Mouse (Mus musculus): ENCODE measurements around the gene Rbpj. TPM values are rescaled to one million over a fixed set of nuclear protein-coding genes. Genes with fewer than 3 reads are reported as not detected.
"Not testable (repeated sequence)": the region's sequence is repeated elsewhere in the genome, so short reads cannot be mapped to it uniquely, and the experiment has no call there.

Rbpj gene
- total RNA-seq, 2 experiments from 2014 or later = 27.5 to 35.5 TPM

GRCm38 (mm10) chr5:53661508-53661907, 195.6 kb downstream of the Rbpj start:
- no peak for DNase-seq
- intact Hi-C loops (cut with DNase I) = no loop called here

GRCm38 (mm10) chr5:53662413-53662812, 196.5 kb downstream of the Rbpj start:
- no peak for DNase-seq
- intact Hi-C loops (cut with DNase I) = no loop called here

- intact Hi-C loops (cut with DNase I) = no loop called here
These were observed 197.7 kb downstream of the Rbpj start for GRCm38 (mm10) chr5:53663665-53664064.

GRCm38 (mm10) chr5:53668021-53668420, 202.1 kb downstream of the Rbpj start:
- intact Hi-C loops (cut with DNase I) = no loop called here
- DNase-seq = no peak

More at GRCm38 (mm10) chr5:53663665-53664064, 197.7 kb downstream of the Rbpj start:
- no peak for DNase-seq

- intact Hi-C loops (cut with DNase I) = loop anchor here (10.0 kb wide), 1 partner anchor 134 kb away; the partner anchor contains the start of gene Tbc1d19
- no peak for DNase-seq
These were observed 204.5 kb downstream of the Rbpj start for GRCm38 (mm10) chr5:53670321-53670938.

GRCm38 (mm10) chr5:53671507-53671906, 205.6 kb downstream of the Rbpj start:
- intact Hi-C loops (cut with DNase I) = loop anchor here (10.0 kb wide), 1 partner anchor 133 kb away; the partner anchor contains the start of gene Tbc1d19
- no peak for DNase-seq

- intact Hi-C loops (cut with DNase I) = loop anchor here (10.0 kb wide), 1 partner anchor 132 kb away; the partner anchor contains the start of gene Tbc1d19
- DNase-seq = peak; percentile 84
These were observed 206.4 kb downstream of the Rbpj start for GRCm38 (mm10) chr5:53672352-53672751.

- DNase-seq = not testable (repeated sequence)
- intact Hi-C loops (cut with DNase I) = loop anchor here (10.0 kb wide), 1 partner anchor 131 kb away; the partner anchor contains the start of gene Tbc1d19
These were observed 207.7 kb downstream of the Rbpj start for GRCm38 (mm10) chr5:53673493-53674150.

- intact Hi-C loops (cut with DNase I) = loop anchor here (10.0 kb wide), 1 partner anchor 128 kb away; the partner anchor contains the start of gene Tbc1d19
- no peak for DNase-seq
These were observed 210.7 kb downstream of the Rbpj start for GRCm38 (mm10) chr5:53676671-53677070.

- intact Hi-C loops (cut with DNase I) = loop anchor here (10.0 kb wide), 1 partner anchor 127 kb away; the partner anchor contains the start of gene Tbc1d19
- DNase-seq = no peak
These were observed 212.2 kb downstream of the Rbpj start for GRCm38 (mm10) chr5:53678036-53678767.

GRCm38 (mm10) chr5:53679651-53680050, 213.7 kb downstream of the Rbpj start:
- DNase-seq = no peak
- intact Hi-C loops (cut with DNase I) = loop anchor here (10.0 kb wide), 1 partner anchor 125 kb away; the partner anchor contains the start of gene Tbc1d19

- DNase-seq = no peak
- intact Hi-C loops (cut with DNase I) = no loop called here
These were observed 218.0 kb downstream of the Rbpj start for GRCm38 (mm10) chr5:53683916-53684315.

- no peak for DNase-seq
- intact Hi-C loops (cut with DNase I) = no loop called here
These were observed 218.5 kb downstream of the Rbpj start for GRCm38 (mm10) chr5:53684417-53684816.

- no peak for DNase-seq
These were observed 219.7 kb downstream of the Rbpj start for GRCm38 (mm10) chr5:53685623-53686022.

GRCm38 (mm10) chr5:53686379-53686778, 220.4 kb downstream of the Rbpj start:
- peak; percentile 74 for DNase-seq
- intact Hi-C loops (cut with DNase I) = no loop called here

More at GRCm38 (mm10) chr5:53685623-53686022, 219.7 kb downstream of the Rbpj start:
- intact Hi-C loops (cut with DNase I) = no loop called here

GRCm38 (mm10) chr5:53688326-53688725, 222.4 kb downstream of the Rbpj start:
- peak; percentile 68 for DNase-seq
- intact Hi-C loops (cut with DNase I) = no loop called here

GRCm38 (mm10) chr5:53691577-53691976, 225.6 kb downstream of the Rbpj start:
- DNase-seq = peak; percentile 51
- intact Hi-C loops (cut with DNase I) = no loop called here

GRCm38 (mm10) chr5:53692100-53692499, 226.1 kb downstream of the Rbpj start:
- intact Hi-C loops (cut with DNase I) = no loop called here
- no peak for DNase-seq

- intact Hi-C loops (cut with DNase I) = no loop called here
- no peak for DNase-seq
These were observed 226.7 kb downstream of the Rbpj start for GRCm38 (mm10) chr5:53692662-53693061.

- intact Hi-C loops (cut with DNase I) = no loop called here
- DNase-seq = no peak
These were observed 230.7 kb downstream of the Rbpj start for GRCm38 (mm10) chr5:53696701-53697100.

GRCm38 (mm10) chr5:53697794-53698193, 231.8 kb downstream of the Rbpj start:
- no peak for DNase-seq
- intact Hi-C loops (cut with DNase I) = no loop called here
